In genomic region chr11:29840606-29841227, GRCm38 (mm10) we compare ENCODE assay signal across 24 mouse cellular contexts. TPM values are rescaled to one million over a fixed set of nuclear protein-coding genes. Genes with fewer than 3 reads are reported as not detected.
DNase-seq lines count a peak whose midpoint lies in the region; ATAC-seq and TF ChIP-seq lines count a peak whose summit lies in the region.
"Had no signal": no experiment of that assay in that cellular context is flagged by ENCODE, and none has a peak within 500 bp of the region (broad histone marks: within the 10 kb centered on the region; RNA-seq: fewer than 3 reads in every experiment).

No protein-coding gene starts in this region.

- no peak for TF ChIP-seq CTCF in forebrain, postnatal 0 days (IDR thresholded peaks at IDR 0.05; ENCODE audit: low read depth)
- no peak for TF ChIP-seq CTCF in embryonic fibroblast, embryonic 13.5 days (IDR thresholded peaks at IDR 0.05; ENCODE audit: borderline replicate concordance, insufficient read depth, low read length)

- H3K4me3 ChIP-seq in forebrain, postnatal 0 days (ENCODE audit: low read depth, low read length): no peak overlapping the region
- H3K4me3 ChIP-seq in forebrain, embryonic 11.5 days (ENCODE audit: low read depth, low read length): no peak overlapping the region
- H3K4me3 ChIP-seq in heart, embryonic 15.5 days: no peak overlapping the region
- no peak overlapping the region for H3K4me3 ChIP-seq in embryonic fibroblast, embryonic 13.5 days (ENCODE audit: insufficient read depth, low read length)
- H3K4me3 ChIP-seq: hindbrain, embryonic 10.5 days; kidney, embryonic 15.5 days; stomach, embryonic 15.5 days had no signal

- no peaks in the 10 kb centered on the region for H3K36me3 ChIP-seq in forebrain, postnatal 0 days (ENCODE audit: insufficient read depth)
- H3K36me3 ChIP-seq in forebrain, embryonic 11.5 days (ENCODE audit: control insufficient read depth, insufficient read depth, low read length): no peaks in the 10 kb centered on the region
- H3K36me3 ChIP-seq in heart, embryonic 15.5 days: no peaks in the 10 kb centered on the region
- H3K36me3 ChIP-seq: hindbrain, embryonic 10.5 days; kidney, embryonic 15.5 days; stomach, embryonic 15.5 days had no signal

- no peak overlapping the region for H3K4me2 ChIP-seq in forebrain, postnatal 0 days (ENCODE audit: low read depth)
- no peak overlapping the region for H3K4me2 ChIP-seq in forebrain, embryonic 11.5 days (ENCODE audit: low read depth, low read length, severe bottlenecking)
- H3K4me2 ChIP-seq in heart, embryonic 15.5 days: no peak overlapping the region
- H3K4me2 ChIP-seq: kidney, embryonic 15.5 days; liver, embryonic 11.5 days; stomach, embryonic 15.5 days had no signal

- no peaks in the 10 kb centered on the region for H3K27me3 ChIP-seq in forebrain, postnatal 0 days (ENCODE audit: insufficient read depth, low read length)
- no peaks in the 10 kb centered on the region for H3K27me3 ChIP-seq in forebrain, embryonic 11.5 days (ENCODE audit: control insufficient read depth, insufficient read depth, low read length)
- no peaks in the 10 kb centered on the region for H3K27me3 ChIP-seq in heart, embryonic 15.5 days
- H3K27me3 ChIP-seq: CH12.LX; kidney, embryonic 15.5 days; stomach, embryonic 15.5 days had no signal

- 74% methylated on average over 3 of the region's 3 CpGs for WGBS in forebrain, postnatal 0 days
- WGBS in forebrain, embryonic 11.5 days: 90% methylated on average over 3 of the region's 3 CpGs
- 87% methylated on average over 3 of the region's 3 CpGs for WGBS in heart, embryonic 15.5 days

- ATAC-seq in forebrain, postnatal 0 days: peak; percentile 79
- ATAC-seq in forebrain, embryonic 11.5 days (replicated peaks; ENCODE audit: low FRiP score): no peak
- no peak for ATAC-seq in heart, embryonic 15.5 days (replicated peaks; ENCODE audit: insufficient number of reproducible peaks, insufficient read depth, low FRiP score, low read depth)
- ATAC-seq: midbrain, embryonic 16.5 days had no signal

- no peak overlapping the region for H3K9ac ChIP-seq in forebrain, postnatal 0 days
- no peak overlapping the region for H3K9ac ChIP-seq in forebrain, embryonic 11.5 days (ENCODE audit: low read length)
- H3K9ac ChIP-seq in heart, embryonic 15.5 days: no peak overlapping the region
- H3K9ac ChIP-seq: kidney, embryonic 15.5 days; stomach, embryonic 15.5 days had no signal

- no peaks in the 10 kb centered on the region for H3K9me3 ChIP-seq in forebrain, postnatal 0 days (ENCODE audit: low read length)
- H3K9me3 ChIP-seq in forebrain, embryonic 11.5 days (ENCODE audit: control insufficient read depth, low read length): no peaks in the 10 kb centered on the region
- H3K9me3 ChIP-seq in heart, embryonic 15.5 days (replicated peaks): no peaks in the 10 kb centered on the region
- H3K9me3 ChIP-seq: hindbrain, embryonic 10.5 days; kidney, embryonic 15.5 days; stomach, embryonic 15.5 days had no signal

- DNase-seq in forebrain, postnatal 0 days: peak; percentile 40
- DNase-seq in forebrain, embryonic 11.5 days (ENCODE audit: low spot score): no peak
- no peak for DNase-seq in heart, adult 11 months
- DNase-seq in NIH3T3 (ENCODE audit: low read depth): peak; percentile 59
- DNase-seq in cerebellum, postnatal 4 days (ENCODE audit: low spot score in 2 of 2): no peak
- no peak for DNase-seq in right cerebral cortex, adult 2 months (ENCODE audit: low spot score in 2 of 2)
- DNase-seq: adrenal gland, postnatal 25 days; cerebellum, adult 2 months; cerebellum, postnatal 36 days; gastrocnemius, postnatal 10 days; right cerebral cortex, postnatal 25 days; thymus, adult 18-20 months; thymus, postnatal 4 days had no signal

- no peak overlapping the region for H3K27ac ChIP-seq in forebrain, postnatal 0 days (ENCODE audit: low read depth, low read length)
- no peak overlapping the region for H3K27ac ChIP-seq in forebrain, embryonic 11.5 days (ENCODE audit: low read depth, low read length)
- H3K27ac ChIP-seq in heart, embryonic 15.5 days: peak overlapping the region; percentile 80
- H3K27ac ChIP-seq in embryonic fibroblast, embryonic 13.5 days (ENCODE audit: insufficient read depth, low read length): peak overlapping the region; percentile 86
- H3K27ac ChIP-seq: hindbrain, embryonic 10.5 days; hindbrain, postnatal 0 days; stomach, embryonic 15.5 days had no signal

- no peak for TF ChIP-seq POLR2A in embryonic fibroblast, embryonic 13.5 days (IDR thresholded peaks at IDR 0.05; ENCODE audit: low read depth, low read length)

- H3K4me1 ChIP-seq in forebrain, postnatal 0 days (ENCODE audit: insufficient read depth): no peaks in the 10 kb centered on the region
- H3K4me1 ChIP-seq in forebrain, embryonic 11.5 days (replicated peaks; ENCODE audit: control insufficient read depth, insufficient read depth, low read length): no peaks in the 10 kb centered on the region
- peaks cover 12% of the 10 kb centered on the region for H3K4me1 ChIP-seq in heart, embryonic 15.5 days (replicated peaks)
- peaks cover 14% of the 10 kb centered on the region for H3K4me1 ChIP-seq in embryonic fibroblast, embryonic 13.5 days (ENCODE audit: control insufficient read depth, insufficient read depth, low read length)
- H3K4me1 ChIP-seq: hindbrain, embryonic 10.5 days; kidney, embryonic 15.5 days had no signal

RNA-seq across cellular contexts. Expression of gene 4931440F15Rik, which starts 15.2 kb away (rescaled TPM):
- 0.52 and 0.54 TPM in 2 replicates for total RNA-seq in forebrain, postnatal 0 days (2014; rRNA removed)
- 0.24 and 0.29 TPM in 2 replicates for polyA plus RNA-seq in forebrain, postnatal 0 days (2015; fragmentation: Nextera tagmentation; extraction: Ambion mirVana)
- 0.13 and 0.24 TPM in 2 replicates for polyA plus RNA-seq in forebrain, embryonic 11.5 days (2014; fragmentation: Nextera tagmentation; extraction: Ambion mirVana)
- 0.08 and 0.10 TPM in 2 replicates for polyA plus RNA-seq in heart, embryonic 15.5 days (2015; fragmentation: Nextera tagmentation; extraction: Ambion mirVana)
- 0.21 TPM in 1 of 2 replicates, not detected in the other for polyA plus RNA-seq in embryonic fibroblast, embryonic 13.5 days (2011; ENCODE audit: insufficient read length, low read depth, missing spikeins)
- total RNA-seq: CH12.LX; megakaryocyte-erythroid progenitor cell, adult 5-6 weeks; neutrophil, adult 5-6 weeks had no signal

Comparison
In these comparisons a context has a peak if more than half of its experiments do, and no peak if none do; other contexts are left out.
1. DNase-seq: peak in forebrain, postnatal 0 days (single experiment) and NIH3T3 (single experiment); none in forebrain, embryonic 11.5 days (single experiment), heart, adult 11 months (single experiment), cerebellum, postnatal 4 days (0 of 2) and right cerebral cortex, adult 2 months (0 of 2).
2. H3K27ac ChIP-seq: peak in heart, embryonic 15.5 days (single experiment) and embryonic fibroblast, embryonic 13.5 days (single experiment); none in forebrain, postnatal 0 days (single experiment) and forebrain, embryonic 11.5 days (single experiment).